Mouse (Mus musculus): ENCODE data around the gene Dnah2. TPM values are rescaled to one million over a fixed set of nuclear protein-coding genes. Genes with fewer than 3 reads are reported as not detected.

Gene Dnah2
- total and polyA plus RNA-seq, 3 experiments: under 0.01 to 0.03 TPM; not detected in 1

DNA sequence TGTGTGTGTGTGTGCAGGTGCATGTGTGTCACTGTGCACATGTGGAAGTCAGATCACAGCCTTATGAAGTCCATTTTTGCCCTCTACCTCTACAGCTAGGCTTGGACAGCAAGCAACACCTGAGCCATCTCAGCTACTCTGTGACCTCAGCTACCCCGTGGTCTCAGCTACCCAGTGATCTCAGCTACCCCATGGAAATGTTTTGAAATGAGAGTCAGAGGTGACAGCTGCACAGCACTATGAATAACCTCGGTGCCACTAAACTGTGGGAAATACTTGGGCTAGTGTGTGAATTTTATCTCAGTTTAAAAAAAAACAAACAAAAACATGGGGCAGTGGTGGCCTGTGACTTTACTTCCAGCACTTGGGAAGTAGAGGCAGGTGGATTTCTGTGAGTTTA is 58.0 kb downstream of the Dnah2 start:
- dilution Hi-C loops (cut with MboI; ENCODE audit: extremely low pct_ligation_motif_present, extremely low pct_unique_long_range_greater_than_20kb, low sequenced_read_pairs): no loop called here
- Histone ChIP-seq H3K79me2 (replicated peaks; ENCODE audit: control insufficient read depth, extremely low read depth, insufficient read depth, poor library complexity, severe bottlenecking) (no peaks in the 10 kb centered on the region), H3K9ac (ENCODE audit: insufficient read depth, low read depth) (no peak overlapping the region), H3K36me3 (replicated peaks in 1 of 2; ENCODE audit: control insufficient read depth in 1 of 2, insufficient read depth in 1 of 2, low read length in 1 of 2) (no peaks in the 10 kb centered on the region), H3K4me3 (replicated peaks in 1 of 3; ENCODE audit: low read depth in 2 of 3, low read length in 2 of 3, poor library complexity in 1 of 3) (no peak overlapping the region), H3K27me3 (replicated peaks) (no peaks in the 10 kb centered on the region), H3K4me2 (ENCODE audit: insufficient read depth, low read depth, poor library complexity, severe bottlenecking) (no peak overlapping the region), H3K9me3 (replicated peaks; ENCODE audit: low read length) (peaks cover 5% of the 10 kb centered on the region), H3K4me1 (ENCODE audit: control insufficient read depth in 1 of 2, insufficient read depth in 2 of 2) (peaks cover 0 to 7% of the 10 kb centered on the region in 2 experiments; a peak in 2 of 4 replicates), H3K27ac (ENCODE audit: insufficient read depth, low read depth) (no peak overlapping the region)
- no peak for TF ChIP-seq MAFK (IDR thresholded peaks at IDR 0.05; ENCODE audit: insufficient replicate concordance, low read length)
- TF ChIP-seq NELFE (IDR thresholded peaks at IDR 0.05; ENCODE audit: low read depth, low read length): no peak
- no peak for TF ChIP-seq MXI1 (IDR thresholded peaks at IDR 0.05; ENCODE audit: low read depth, low read length)
- TF ChIP-seq CTCF (conservative IDR thresholded peaks at IDR 0.05 in 1 of 2, IDR thresholded peaks at IDR 0.05 in 1 of 2; ENCODE audit: low read depth in 2 of 2, low read length in 2 of 2): no peak
- TF ChIP-seq MYC (IDR thresholded peaks at IDR 0.05; ENCODE audit: low read depth, low read length): no peak
- no peak for TF ChIP-seq BHLHE40 (IDR thresholded peaks at IDR 0.05; ENCODE audit: low read depth, low read length)
- TF ChIP-seq ZC3H11A (IDR thresholded peaks at IDR 0.05; ENCODE audit: low read depth, low read length): no peak
- no peak for TF ChIP-seq USF1 (IDR thresholded peaks at IDR 0.05; ENCODE audit: low read depth, low read length)
- no peak for TF ChIP-seq RCOR1 (conservative IDR thresholded peaks at IDR 0.05; ENCODE audit: low read depth, low read length)
- TF ChIP-seq MEF2A (IDR thresholded peaks at IDR 0.05; ENCODE audit: borderline replicate concordance, low read depth, low read length): no peak
- no peak for TF ChIP-seq SIN3A (IDR thresholded peaks at IDR 0.05; ENCODE audit: low read length)
- no peak for TF ChIP-seq SMC3 (IDR thresholded peaks at IDR 0.05; ENCODE audit: low read depth, low read length)
- TF ChIP-seq USF2 (conservative IDR thresholded peaks at IDR 0.05; ENCODE audit: low read depth, low read length): no peak
- TF ChIP-seq JUND (conservative IDR thresholded peaks at IDR 0.05; ENCODE audit: low read depth, low read length): no peak
- TF ChIP-seq UBTF (IDR thresholded peaks at IDR 0.05; ENCODE audit: low read depth, low read length): no peak
- in situ Hi-C loops (cut with MboI; ENCODE audit: low pct_ligation_motif_present, low pct_unique_long_range_greater_than_20kb, low sequenced_read_pairs): no loop called here
- no peak for DNase-seq (ENCODE audit: extremely low read depth)

GRCm38 (mm10) chr11:69487474-69487873 is 61.4 kb downstream of the Dnah2 start:
- Histone ChIP-seq H3K27me3 (replicated peaks) (peaks cover 6% of the 10 kb centered on the region), H3K9me3 (replicated peaks; ENCODE audit: low read length) (peaks cover 5% of the 10 kb centered on the region), H3K4me2 (ENCODE audit: insufficient read depth, low read depth, poor library complexity, severe bottlenecking) (no peak overlapping the region), H3K4me1 (ENCODE audit: control insufficient read depth in 1 of 2, insufficient read depth in 2 of 2) (peaks cover 2 to 16% of the 10 kb centered on the region in 2 experiments; a peak in 2 of 4 replicates), H3K9ac (ENCODE audit: insufficient read depth, low read depth) (no peak overlapping the region), H3K79me2 (replicated peaks; ENCODE audit: control insufficient read depth, extremely low read depth, insufficient read depth, poor library complexity, severe bottlenecking) (no peaks in the 10 kb centered on the region), H3K4me3 (replicated peaks in 1 of 3; ENCODE audit: low read depth in 2 of 3, low read length in 2 of 3, poor library complexity in 1 of 3) (no peak overlapping the region), H3K27ac (ENCODE audit: insufficient read depth, low read depth) (no peak overlapping the region), H3K36me3 (replicated peaks in 1 of 2; ENCODE audit: control insufficient read depth in 1 of 2, insufficient read depth in 1 of 2, low read length in 1 of 2) (no peaks in the 10 kb centered on the region)
- DNase-seq (ENCODE audit: extremely low read depth): no peak
- no peak for TF ChIP-seq CHD1 (IDR thresholded peaks at IDR 0.05; ENCODE audit: low read depth, low read length)
- no peak for TF ChIP-seq MAZ (IDR thresholded peaks at IDR 0.05; ENCODE audit: low read depth, low read length)
- no peak for TF ChIP-seq MYC (IDR thresholded peaks at IDR 0.05; ENCODE audit: low read depth, low read length)
- no peak for TF ChIP-seq ELF1 (IDR thresholded peaks at IDR 0.05; ENCODE audit: low read depth, low read length)
- TF ChIP-seq PAX5 (IDR thresholded peaks at IDR 0.05; ENCODE audit: low read length): no peak
- no peak for TF ChIP-seq TBP (conservative IDR thresholded peaks at IDR 0.05; ENCODE audit: low read depth, low read length)
- TF ChIP-seq SMC3 (IDR thresholded peaks at IDR 0.05; ENCODE audit: low read depth, low read length): no peak
- no peak for TF ChIP-seq ZC3H11A (IDR thresholded peaks at IDR 0.05; ENCODE audit: low read depth, low read length)
- no peak for TF ChIP-seq MAFK (IDR thresholded peaks at IDR 0.05; ENCODE audit: insufficient replicate concordance, low read length)
- no peak for TF ChIP-seq CTCF (conservative IDR thresholded peaks at IDR 0.05 in 1 of 2, IDR thresholded peaks at IDR 0.05 in 1 of 2; ENCODE audit: low read depth in 2 of 2, low read length in 2 of 2)
- in situ Hi-C loops (cut with MboI; ENCODE audit: low pct_ligation_motif_present, low pct_unique_long_range_greater_than_20kb, low sequenced_read_pairs): no loop called here
- dilution Hi-C loops (cut with MboI; ENCODE audit: extremely low pct_ligation_motif_present, extremely low pct_unique_long_range_greater_than_20kb, low sequenced_read_pairs): no loop called here
